Mouse (Mus musculus) urinary bladder, postnatal 14 days (tissue): Measurements from ENCODE around the gene Otop1.

Source experiments
- DNase-seq: peaks from one replicate; pipeline ENCODE4 v3.0.0; 2021; ENCODE audit warnings: low spot score

The Otop1 gene

GRCm38 (mm10) chr5:38275771-38276170 is at the start of gene Otop1:
TSS of gene Otop1 (plus strand) at chr5:38275972.
- no peak for DNase-seq

GRCm38 (mm10) chr5:38235422-38235821 is 40.4 kb upstream of the Otop1 start:
- peak; percentile 26 for DNase-seq

GRCm38 (mm10) chr5:38236627-38237026 is 39.1 kb upstream of the Otop1 start:
- DNase-seq, result no peak

- no peak for DNase-seq
Observed at GRCm38 (mm10) chr5:38240727-38241472, 34.9 kb upstream of the Otop1 start.

- DNase-seq, result no peak
Observed at GRCm38 (mm10) chr5:38241473-38241834, 34.3 kb upstream of the Otop1 start.

GRCm38 (mm10) chr5:38241966-38242365 is 33.8 kb upstream of the Otop1 start:
- no peak for DNase-seq

GRCm38 (mm10) chr5:38255195-38255594 is 20.6 kb upstream of the Otop1 start:
- no peak for DNase-seq

GRCm38 (mm10) chr5:38255644-38256043 is 20.1 kb upstream of the Otop1 start:
- DNase-seq, result no peak

GRCm38 (mm10) chr5:38256551-38256950 is 19.2 kb upstream of the Otop1 start:
- DNase-seq, result no peak

- DNase-seq, result no peak
Observed at GRCm38 (mm10) chr5:38258034-38258772, 17.6 kb upstream of the Otop1 start.

- DNase-seq, result no peak
Observed at GRCm38 (mm10) chr5:38258773-38259146, 17.0 kb upstream of the Otop1 start.

- DNase-seq, result no peak
Observed at GRCm38 (mm10) chr5:38259455-38260106, 16.2 kb upstream of the Otop1 start.

GRCm38 (mm10) chr5:38260107-38260682 is 15.6 kb upstream of the Otop1 start, which contains the start of gene Tmem128:
TSS of gene Tmem128 (plus strand) at chr5:38260185.
- DNase-seq, result peak; percentile 56

GRCm38 (mm10) chr5:38270942-38271341 is 4.8 kb upstream of the Otop1 start:
- DNase-seq, result no peak

GRCm38 (mm10) chr5:38273831-38274230 is 1.9 kb upstream of the Otop1 start:
- DNase-seq, result no peak

- no peak for DNase-seq
Observed at GRCm38 (mm10) chr5:38276451-38276850, 679 bp downstream of the Otop1 start.

- DNase-seq, result no peak
Observed at GRCm38 (mm10) chr5:38277098-38277866, 1.5 kb downstream of the Otop1 start.

- no peak for DNase-seq
Observed at GRCm38 (mm10) chr5:38277936-38278600, 2.3 kb downstream of the Otop1 start.

- no peak for DNase-seq
Observed at GRCm38 (mm10) chr5:38280075-38280474, 4.3 kb downstream of the Otop1 start.

GRCm38 (mm10) chr5:38285724-38286123 is 10.0 kb downstream of the Otop1 start:
- no peak for DNase-seq

GRCm38 (mm10) chr5:38288476-38288875 is 12.7 kb downstream of the Otop1 start:
- no peak for DNase-seq
